9 mouse cellular contexts compared by ENCODE assay signal in the genomic region with DNA sequence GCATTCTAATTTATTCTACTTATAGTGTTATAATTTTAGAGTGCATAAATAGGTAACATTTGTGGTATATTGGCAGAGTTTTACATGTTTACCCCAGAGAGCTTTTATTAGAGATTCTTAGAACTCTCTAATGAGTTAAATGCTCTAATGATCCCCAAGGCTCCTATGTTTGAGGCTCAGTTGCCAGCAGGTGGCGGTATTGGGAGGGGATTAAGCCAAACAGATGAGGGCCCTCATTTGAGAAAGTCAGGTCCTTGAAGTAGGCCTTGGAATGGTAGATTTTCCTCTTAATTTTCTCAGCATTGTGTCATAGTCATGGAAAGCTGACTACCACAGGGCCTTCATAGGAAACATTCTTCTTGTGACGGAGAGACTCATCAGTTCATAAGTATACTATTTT.
A peak's percentile ranks its signal among the peaks of the same experiment; 100 is the strongest.
DNase-seq lines count a peak whose midpoint lies in the region; ATAC-seq and TF ChIP-seq lines count a peak whose summit lies in the region.
"Had no signal": no experiment of that assay in that cellular context is flagged by ENCODE, and none has a peak within 500 bp of the region (broad histone marks: within the 10 kb centered on the region; RNA-seq: fewer than 3 reads in every experiment).

No protein-coding gene starts in this region.

- no peak for TF ChIP-seq POLR2A in cerebellum, adult 2 months (IDR thresholded peaks at IDR 0.05; ENCODE audit: borderline replicate concordance, insufficient read depth, low read length)

- peak; percentile 2 to 28 for DNase-seq in heart, postnatal 36 days
- peak; percentile 61 for DNase-seq in ES-CJ7 (ENCODE audit: low read depth, low spot score)
- peak; percentile 63 to 71 for DNase-seq in cerebellum, adult 2 months
- peak; percentile 71 to 73 for DNase-seq in layer of hippocampus, postnatal 36 days
- DNase-seq in neural tube, embryonic 11.5 days (ENCODE audit: low spot score): peak; percentile 69
- no peak for DNase-seq in thymus, postnatal 14 days

- no peaks in the 10 kb centered on the region for H3K4me1 ChIP-seq in heart, embryonic 11.5 days (ENCODE audit: control insufficient read depth, insufficient read depth, low read length)
- H3K4me1 ChIP-seq in cerebellum, adult 2 months (ENCODE audit: control insufficient read depth, insufficient read depth, low read length): no peaks in the 10 kb centered on the region
- H3K4me1 ChIP-seq in neural tube, embryonic 11.5 days (ENCODE audit: control insufficient read depth, insufficient read depth, low read length): no peaks in the 10 kb centered on the region

- no peak for ATAC-seq in heart, embryonic 11.5 days (replicated peaks; ENCODE audit: insufficient number of reproducible peaks, low FRiP score, low TSS enrichment)
- peak; percentile 93 for ATAC-seq in frontal cortex, adult (ENCODE audit: low TSS enrichment)
- no peak; the same call in 1 of the 2 replicates for ATAC-seq in neural tube, embryonic 11.5 days (ENCODE audit: insufficient read depth, low FRiP score, low TSS enrichment)

- H3K27ac ChIP-seq in heart, embryonic 11.5 days (ENCODE audit: low read depth, low read length): no peak overlapping the region
- H3K27ac ChIP-seq in cerebellum, adult 2 months (ENCODE audit: insufficient read depth, low read length): no peak overlapping the region
- H3K27ac ChIP-seq in neural tube, embryonic 11.5 days (ENCODE audit: low read depth, low read length): no peak overlapping the region

- no peaks in the 10 kb centered on the region for H3K9me3 ChIP-seq in heart, embryonic 11.5 days (replicated peaks; ENCODE audit: control insufficient read depth, low read length)
- H3K9me3 ChIP-seq in neural tube, embryonic 11.5 days (ENCODE audit: control insufficient read depth, low read length): no peaks in the 10 kb centered on the region

- intact Hi-C loops in heart, postnatal 36 days (cut with DNase I): loop anchor here (10.0 kb wide), 1 partner anchor 714 kb away; no protein-coding TSS in a partner anchor

- no peak overlapping the region for H3K9ac ChIP-seq in heart, embryonic 11.5 days (ENCODE audit: low read depth, low read length)
- no peak overlapping the region for H3K9ac ChIP-seq in neural tube, embryonic 11.5 days (ENCODE audit: low read length)

- TF ChIP-seq CTCF in cerebellum, adult 2 months (IDR thresholded peaks at IDR 0.05; ENCODE audit: borderline replicate concordance, insufficient read depth, low read depth, low read length): peak; percentile 61

- no peaks in the 10 kb centered on the region for H3K36me3 ChIP-seq in heart, embryonic 11.5 days (ENCODE audit: control insufficient read depth, insufficient read depth, low read length)
- H3K36me3 ChIP-seq in neural tube, embryonic 11.5 days (ENCODE audit: control insufficient read depth, insufficient read depth, low read length): no peaks in the 10 kb centered on the region
- H3K36me3 ChIP-seq: G1E had no signal

- H3K4me3 ChIP-seq in heart, embryonic 11.5 days (ENCODE audit: low read depth, low read length): no peak overlapping the region
- H3K4me3 ChIP-seq in cerebellum, adult 2 months (replicated peaks; ENCODE audit: insufficient read depth, low read depth, low read length): no peak overlapping the region
- H3K4me3 ChIP-seq in neural tube, embryonic 11.5 days (ENCODE audit: low read depth, low read length): no peak overlapping the region

- 32% methylated on average over 2 of the region's 2 CpGs for WGBS in heart, embryonic 11.5 days (ENCODE audit: insufficient replicate concordance)
- WGBS in cerebellum, adult 2 months: 47% methylated on average over 2 of the region's 2 CpGs
- WGBS in neural tube, embryonic 11.5 days: 38% methylated on average over 2 of the region's 2 CpGs

- no peaks in the 10 kb centered on the region for H3K27me3 ChIP-seq in heart, embryonic 11.5 days (ENCODE audit: control insufficient read depth, insufficient read depth, low read length)
- no peaks in the 10 kb centered on the region for H3K27me3 ChIP-seq in cerebellum, adult 2 months (ENCODE audit: control insufficient read depth, insufficient read depth, low read length)
- H3K27me3 ChIP-seq in neural tube, embryonic 11.5 days (ENCODE audit: control insufficient read depth, insufficient read depth, low read length): no peaks in the 10 kb centered on the region

- H3K4me2 ChIP-seq in heart, embryonic 11.5 days: no peak overlapping the region
- no peak overlapping the region for H3K4me2 ChIP-seq in neural tube, embryonic 11.5 days (ENCODE audit: low read depth)
